Mouse (Mus musculus): ENCODE data around the gene Gmppa.

DNA sequence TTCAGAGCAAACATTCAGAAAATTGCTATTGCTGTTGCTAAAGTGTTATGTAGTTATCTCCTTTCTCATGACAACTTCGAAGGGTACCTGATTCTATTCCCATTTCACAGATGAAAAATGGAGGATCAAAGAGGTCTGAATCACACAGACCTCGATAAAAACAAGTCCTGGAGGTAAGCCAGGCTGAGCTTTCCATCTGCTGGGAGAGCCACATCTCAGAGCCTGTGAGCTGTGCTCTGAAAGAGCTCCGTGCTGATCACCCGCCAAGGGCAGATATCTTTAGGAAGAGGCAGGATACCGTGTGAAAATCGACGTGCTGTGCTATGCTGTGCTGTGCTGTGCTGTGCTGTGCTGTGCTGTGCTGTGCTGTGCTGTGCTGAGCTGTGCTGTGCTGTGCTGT, 24.6 kb downstream of the Gmppa start:
- TF ChIP-seq CTCF (IDR thresholded peaks at IDR 0.05; ENCODE audit: insufficient read depth, low read depth, low read length): no peak
- TF ChIP-seq POLR2A (IDR thresholded peaks at IDR 0.05; ENCODE audit: insufficient read depth, low read depth, low read length): no peak
